Mouse (Mus musculus): ENCODE measurements around the gene Pogz. TPM values are rescaled to one million over a fixed set of nuclear protein-coding genes. Genes with fewer than 3 reads are reported as not detected.

Pogz gene
- polyA plus RNA-seq, 1 experiment from 2014 or later, result 14.5 TPM

GRCm38 (mm10) chr3:94796181-94796580 is 41.2 kb upstream of the Pogz start:
- peaks cover 0 to 5% of the 10 kb centered on the region in 2 experiments; a peak in 2 of 4 replicates for H3K4me1 ChIP-seq (ENCODE audit: control insufficient read depth in 2 of 2, insufficient read depth in 2 of 2, low read length in 2 of 2)
- no peaks in the 10 kb centered on the region for H3K9me3 ChIP-seq (ENCODE audit: control insufficient read depth, low read length)
- no peak overlapping the region for H3K4me2 ChIP-seq (ENCODE audit: low read length)
- no peak for ATAC-seq (ENCODE audit: insufficient number of reproducible peaks, insufficient read depth, low FRiP score, low read depth)
- H3K9ac ChIP-seq (ENCODE audit: low read length), result no peak overlapping the region
- H3K4me3 ChIP-seq (ENCODE audit: control insufficient read depth in 1 of 2, insufficient read depth in 1 of 2, low read depth in 1 of 2, low read length in 2 of 2), result no peak overlapping the region
- H3K36me3 ChIP-seq (ENCODE audit: control insufficient read depth, insufficient read depth, low read length), result no peaks in the 10 kb centered on the region
- H3K27ac ChIP-seq (replicated peaks in 1 of 2; ENCODE audit: control insufficient read depth in 1 of 2, insufficient read depth in 1 of 2, low read depth in 2 of 2, low read length in 2 of 2), result no peak overlapping the region
- no peaks in the 10 kb centered on the region for H3K27me3 ChIP-seq (ENCODE audit: control insufficient read depth, insufficient read depth, low read length)

- Histone ChIP-seq H3K36me3 (ENCODE audit: control insufficient read depth, insufficient read depth, low read length) (no peaks in the 10 kb centered on the region), H3K4me3 (ENCODE audit: control insufficient read depth in 1 of 2, insufficient read depth in 1 of 2, low read depth in 1 of 2, low read length in 2 of 2) (no peak overlapping the region), H3K9me3 (ENCODE audit: control insufficient read depth, low read length) (no peaks in the 10 kb centered on the region), H3K4me1 (ENCODE audit: control insufficient read depth in 2 of 2, insufficient read depth in 2 of 2, low read length in 2 of 2) (peaks cover 4 to 6% of the 10 kb centered on the region in 2 experiments; a peak in 1 of 4 replicates), H3K27ac (replicated peaks in 1 of 2; ENCODE audit: control insufficient read depth in 1 of 2, insufficient read depth in 1 of 2, low read depth in 2 of 2, low read length in 2 of 2) (no peak overlapping the region), H3K27me3 (ENCODE audit: control insufficient read depth, insufficient read depth, low read length) (no peaks in the 10 kb centered on the region), H3K4me2 (ENCODE audit: low read length) (no peak overlapping the region), H3K9ac (ENCODE audit: low read length) (peak overlapping the region; percentile 30; the same call in 1 of the 2 replicates)
- no peak for ATAC-seq (ENCODE audit: insufficient number of reproducible peaks, insufficient read depth, low FRiP score, low read depth)
- 13% methylated on average over 10 of the region's 10 CpGs for WGBS
These were observed 33.2 kb upstream of the Pogz start for GRCm38 (mm10) chr3:94804146-94804545.

- Histone ChIP-seq H3K4me2 (ENCODE audit: low read length) (no peak overlapping the region), H3K9ac (ENCODE audit: low read length) (no peak overlapping the region), H3K36me3 (ENCODE audit: control insufficient read depth, insufficient read depth, low read length) (no peaks in the 10 kb centered on the region), H3K27me3 (ENCODE audit: control insufficient read depth, insufficient read depth, low read length) (no peaks in the 10 kb centered on the region), H3K9me3 (ENCODE audit: control insufficient read depth, low read length) (no peaks in the 10 kb centered on the region), H3K4me3 (ENCODE audit: control insufficient read depth in 1 of 2, insufficient read depth in 1 of 2, low read depth in 1 of 2, low read length in 2 of 2) (no peak overlapping the region), H3K27ac (replicated peaks in 1 of 2; ENCODE audit: control insufficient read depth in 1 of 2, insufficient read depth in 1 of 2, low read depth in 2 of 2, low read length in 2 of 2) (no peak overlapping the region), H3K4me1 (ENCODE audit: control insufficient read depth in 2 of 2, insufficient read depth in 2 of 2, low read length in 2 of 2) (peaks cover 4 to 6% of the 10 kb centered on the region in 2 experiments; a peak in 1 of 4 replicates)
- ATAC-seq (ENCODE audit: insufficient number of reproducible peaks, insufficient read depth, low FRiP score, low read depth), result no peak
- WGBS, result 67% methylated on average over 4 of the region's 4 CpGs
These were observed 32.4 kb upstream of the Pogz start for GRCm38 (mm10) chr3:94804976-94805375.

- no peaks in the 10 kb centered on the region for H3K27me3 ChIP-seq (ENCODE audit: control insufficient read depth, insufficient read depth, low read length)
- no peak for ATAC-seq (ENCODE audit: insufficient number of reproducible peaks, insufficient read depth, low FRiP score, low read depth)
- H3K4me1 ChIP-seq (ENCODE audit: control insufficient read depth in 2 of 2, insufficient read depth in 2 of 2, low read length in 2 of 2), result 0 out of 4 replicates have a peak, but pooled peaks cover 4% of the 10 kb centered on the region in 2 experiments
- no peak overlapping the region for H3K27ac ChIP-seq (replicated peaks in 1 of 2; ENCODE audit: control insufficient read depth in 1 of 2, insufficient read depth in 1 of 2, low read depth in 2 of 2, low read length in 2 of 2)
- H3K36me3 ChIP-seq (ENCODE audit: control insufficient read depth, insufficient read depth, low read length), result no peaks in the 10 kb centered on the region
- no peak overlapping the region for H3K9ac ChIP-seq (ENCODE audit: low read length)
- H3K4me3 ChIP-seq (ENCODE audit: control insufficient read depth in 1 of 2, insufficient read depth in 1 of 2, low read depth in 1 of 2, low read length in 2 of 2), result no peak overlapping the region
- H3K4me2 ChIP-seq (ENCODE audit: low read length), result no peak overlapping the region
- H3K9me3 ChIP-seq (ENCODE audit: control insufficient read depth, low read length), result no peaks in the 10 kb centered on the region
- 96% methylated on average over 1 of the region's 1 CpGs for WGBS
These were observed 29.1 kb upstream of the Pogz start for GRCm38 (mm10) chr3:94808296-94808695.

GRCm38 (mm10) chr3:94811628-94812027 is 25.7 kb upstream of the Pogz start:
- Histone ChIP-seq H3K4me3 (ENCODE audit: control insufficient read depth in 1 of 2, insufficient read depth in 1 of 2, low read depth in 1 of 2, low read length in 2 of 2) (peak overlapping the region in 1 of 2 experiments; percentile 13; a peak in 2 of 4 replicates), H3K4me2 (ENCODE audit: low read length) (peak overlapping the region; percentile 56), H3K27me3 (ENCODE audit: control insufficient read depth, insufficient read depth, low read length) (no peaks in the 10 kb centered on the region), H3K9ac (ENCODE audit: low read length) (no peak overlapping the region), H3K27ac (replicated peaks in 1 of 2; ENCODE audit: control insufficient read depth in 1 of 2, insufficient read depth in 1 of 2, low read depth in 2 of 2, low read length in 2 of 2) (no peak overlapping the region), H3K4me1 (ENCODE audit: control insufficient read depth in 2 of 2, insufficient read depth in 2 of 2, low read length in 2 of 2) (0 out of 4 replicates have a peak, but pooled peaks cover 0 to 4% of the 10 kb centered on the region in 2 experiments), H3K9me3 (ENCODE audit: control insufficient read depth, low read length) (no peaks in the 10 kb centered on the region), H3K36me3 (ENCODE audit: control insufficient read depth, insufficient read depth, low read length) (no peaks in the 10 kb centered on the region)
- WGBS, result 15% methylated on average over 4 of the region's 4 CpGs
- ATAC-seq (ENCODE audit: insufficient number of reproducible peaks, insufficient read depth, low FRiP score, low read depth), result no peak

- Histone ChIP-seq H3K4me2 (ENCODE audit: low read length) (no peak overlapping the region), H3K36me3 (ENCODE audit: control insufficient read depth, insufficient read depth, low read length) (no peaks in the 10 kb centered on the region), H3K4me3 (ENCODE audit: control insufficient read depth in 1 of 2, insufficient read depth in 1 of 2, low read depth in 1 of 2, low read length in 2 of 2) (no peak overlapping the region), H3K27ac (replicated peaks in 1 of 2; ENCODE audit: control insufficient read depth in 1 of 2, insufficient read depth in 1 of 2, low read depth in 2 of 2, low read length in 2 of 2) (no peak overlapping the region), H3K4me1 (ENCODE audit: control insufficient read depth in 2 of 2, insufficient read depth in 2 of 2, low read length in 2 of 2) (0 out of 4 replicates have a peak, but pooled peaks cover 0 to 4% of the 10 kb centered on the region in 2 experiments), H3K27me3 (ENCODE audit: control insufficient read depth, insufficient read depth, low read length) (no peaks in the 10 kb centered on the region), H3K9ac (ENCODE audit: low read length) (no peak overlapping the region), H3K9me3 (ENCODE audit: control insufficient read depth, low read length) (no peaks in the 10 kb centered on the region)
- WGBS, result 79% methylated on average over 3 of the region's 3 CpGs
- ATAC-seq (ENCODE audit: insufficient number of reproducible peaks, insufficient read depth, low FRiP score, low read depth), result no peak
These were observed 23.7 kb upstream of the Pogz start for GRCm38 (mm10) chr3:94813651-94814050.

GRCm38 (mm10) chr3:94814063-94814462 is 23.3 kb upstream of the Pogz start:
- no peak overlapping the region for H3K9ac ChIP-seq (ENCODE audit: low read length)
- H3K4me1 ChIP-seq (ENCODE audit: control insufficient read depth in 2 of 2, insufficient read depth in 2 of 2, low read length in 2 of 2), result 0 out of 4 replicates have a peak, but pooled peaks cover 0 to under 1% of the 10 kb centered on the region in 2 experiments
- H3K27ac ChIP-seq (replicated peaks in 1 of 2; ENCODE audit: control insufficient read depth in 1 of 2, insufficient read depth in 1 of 2, low read depth in 2 of 2, low read length in 2 of 2), result no peak overlapping the region
- no peaks in the 10 kb centered on the region for H3K9me3 ChIP-seq (ENCODE audit: control insufficient read depth, low read length)
- ATAC-seq (ENCODE audit: insufficient number of reproducible peaks, insufficient read depth, low FRiP score, low read depth), result no peak
- no peaks in the 10 kb centered on the region for H3K36me3 ChIP-seq (ENCODE audit: control insufficient read depth, insufficient read depth, low read length)
- WGBS, result 73% methylated on average over 4 of the region's 4 CpGs
- H3K27me3 ChIP-seq (ENCODE audit: control insufficient read depth, insufficient read depth, low read length), result no peaks in the 10 kb centered on the region
- H3K4me2 ChIP-seq (ENCODE audit: low read length), result no peak overlapping the region
- H3K4me3 ChIP-seq (ENCODE audit: control insufficient read depth in 1 of 2, insufficient read depth in 1 of 2, low read depth in 1 of 2, low read length in 2 of 2), result no peak overlapping the region

GRCm38 (mm10) chr3:94814663-94815062 is 22.7 kb upstream of the Pogz start:
- Histone ChIP-seq H3K36me3 (ENCODE audit: control insufficient read depth, insufficient read depth, low read length) (no peaks in the 10 kb centered on the region), H3K9ac (ENCODE audit: low read length) (no peak overlapping the region), H3K4me1 (ENCODE audit: control insufficient read depth in 2 of 2, insufficient read depth in 2 of 2, low read length in 2 of 2) (no peaks in the 10 kb centered on the region), H3K27ac (replicated peaks in 1 of 2; ENCODE audit: control insufficient read depth in 1 of 2, insufficient read depth in 1 of 2, low read depth in 2 of 2, low read length in 2 of 2) (no peak overlapping the region), H3K4me2 (ENCODE audit: low read length) (no peak overlapping the region), H3K9me3 (ENCODE audit: control insufficient read depth, low read length) (no peaks in the 10 kb centered on the region), H3K27me3 (ENCODE audit: control insufficient read depth, insufficient read depth, low read length) (no peaks in the 10 kb centered on the region), H3K4me3 (ENCODE audit: control insufficient read depth in 1 of 2, insufficient read depth in 1 of 2, low read depth in 1 of 2, low read length in 2 of 2) (no peak overlapping the region)
- 77% methylated on average over 4 of the region's 4 CpGs for WGBS
- no peak for ATAC-seq (ENCODE audit: insufficient number of reproducible peaks, insufficient read depth, low FRiP score, low read depth)

Measured in heart, embryonic 14.5 days (tissue).